Mouse (Mus musculus) urinary bladder, postnatal 36 days (tissue): Measurements from ENCODE around the gene Pde1a.

Experiments used
- DNase-seq, 2 experiments: peaks; one replicate each; pipeline ENCODE4 v3.0.0; 2022; ENCODE audit warnings: low spot score in 2 of 2, mixed read lengths in 1 of 2

Gene Pde1a

GRCm38 (mm10) chr2:79819543-79819942 lies 309.7 kb downstream of the Pde1a start:
- DNase-seq, result no peak

GRCm38 (mm10) chr2:79815708-79816484 lies 313.4 kb downstream of the Pde1a start:
- DNase-seq, result no peak

GRCm38 (mm10) chr2:79798627-79799026 lies 330.6 kb downstream of the Pde1a start:
- DNase-seq, result no peak

- no peak for DNase-seq
Observed at GRCm38 (mm10) chr2:79797444-79797843, 331.8 kb downstream of the Pde1a start.

- DNase-seq, result no peak
Observed at GRCm38 (mm10) chr2:79793186-79793585, 336.1 kb downstream of the Pde1a start.

- DNase-seq, result no peak
Observed at GRCm38 (mm10) chr2:79786467-79786866, 342.8 kb downstream of the Pde1a start.

- DNase-seq, result no peak
Observed at GRCm38 (mm10) chr2:79785541-79786134, 343.6 kb downstream of the Pde1a start.
